Mouse (Mus musculus) ES-Bruce4 (cell line): ENCODE measurements around the gene Gm8108.
"Not testable (repeated sequence)": the region's sequence is repeated elsewhere in the genome, so short reads cannot be mapped to it uniquely, and the experiment has no call there.

Experiments
- CTCF ChIP-seq: IDR thresholded peaks from one replicate; pipeline ENCODE4 v1.8.1; 2011; ENCODE audit warnings: low read depth, low read length
- EP300 ChIP-seq: IDR thresholded peaks from 2 replicates; pipeline ENCODE4 v1.6.1; 2011; ENCODE audit warnings: low read depth, low read length; ENCODE audit not compliant: insufficient read depth
- POLR2A ChIP-seq: IDR thresholded peaks from one replicate; pipeline ENCODE4 v1.8.1; 2011; ENCODE audit warnings: low read length; ENCODE audit not compliant: insufficient read depth

DNA sequence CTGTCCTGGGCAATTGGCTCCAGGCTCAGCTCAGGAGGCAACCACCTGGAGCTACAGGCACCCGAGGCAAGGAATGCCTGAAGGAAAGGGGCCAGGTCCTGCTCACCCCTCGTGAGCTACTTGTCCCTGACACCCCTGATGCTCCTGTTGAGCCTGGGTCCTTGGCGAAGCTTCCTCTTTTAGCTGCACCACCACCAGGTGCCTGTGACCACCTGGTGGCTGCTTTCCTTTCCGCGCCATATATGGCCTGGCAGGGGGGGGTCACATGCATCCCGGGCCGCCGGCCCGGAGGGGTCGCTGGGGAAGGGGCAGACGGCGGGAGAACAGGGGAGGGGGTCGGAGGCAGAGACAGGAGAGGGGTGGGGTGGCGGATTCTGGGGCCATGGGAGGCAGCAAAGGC lies 71.7 kb downstream of the Gm8108 start:
- not testable (repeated sequence) for TF ChIP-seq CTCF, POLR2A, EP300
